Mouse (Mus musculus) ES-Bruce4 (cell line): ENCODE data around the gene Catsperz.

ENCODE experiments used
- CTCF ChIP-seq: IDR thresholded peaks from one replicate; pipeline ENCODE4 v1.8.1; 2011; ENCODE audit warnings: low read depth, low read length
- EP300 ChIP-seq: IDR thresholded peaks from 2 replicates; pipeline ENCODE4 v1.6.1; 2011; ENCODE audit warnings: low read depth, low read length; ENCODE audit not compliant: insufficient read depth

DNA sequence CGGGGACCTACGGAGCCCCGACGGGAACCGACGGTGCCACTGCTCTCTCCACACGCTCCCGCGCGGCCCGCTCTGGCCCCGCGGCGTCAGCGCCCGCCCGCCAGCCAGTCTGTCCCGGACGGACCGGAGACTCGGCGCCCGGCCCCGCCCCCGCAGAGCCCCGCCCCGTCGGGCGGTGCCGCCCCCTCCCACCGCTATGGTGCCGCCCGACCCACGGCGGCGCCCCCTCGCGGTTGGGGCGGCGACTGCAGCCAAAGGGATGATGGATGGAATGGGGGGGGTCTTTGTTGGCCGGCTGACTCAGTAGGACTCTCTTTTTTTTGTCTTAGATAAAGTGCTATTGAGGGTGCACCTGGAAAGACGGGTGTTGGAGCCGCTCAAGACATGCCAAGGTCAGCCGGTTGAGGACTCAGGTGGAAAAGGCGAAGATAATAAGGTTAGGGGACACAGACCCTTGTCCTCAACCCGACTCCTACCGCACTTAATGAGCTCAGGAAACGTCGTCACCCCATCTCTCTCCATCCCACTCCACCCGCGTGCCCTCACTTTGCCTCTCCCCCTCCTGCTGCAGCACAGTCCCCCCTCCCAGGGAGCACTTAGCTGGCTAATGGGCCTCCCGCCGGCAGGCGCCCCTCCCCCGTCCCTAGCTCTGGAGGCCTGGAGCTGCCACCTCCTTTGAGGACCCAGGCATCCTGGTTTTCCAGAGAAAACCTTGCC, 44.6 kb upstream of the Catsperz start:
- TF ChIP-seq CTCF (peak; percentile 58), EP300 (0 out of 2 replicates have a peak, but pooled peaks have one; percentile 33)
